Mouse (Mus musculus): Measurements from ENCODE around the gene Six5.

DNA sequence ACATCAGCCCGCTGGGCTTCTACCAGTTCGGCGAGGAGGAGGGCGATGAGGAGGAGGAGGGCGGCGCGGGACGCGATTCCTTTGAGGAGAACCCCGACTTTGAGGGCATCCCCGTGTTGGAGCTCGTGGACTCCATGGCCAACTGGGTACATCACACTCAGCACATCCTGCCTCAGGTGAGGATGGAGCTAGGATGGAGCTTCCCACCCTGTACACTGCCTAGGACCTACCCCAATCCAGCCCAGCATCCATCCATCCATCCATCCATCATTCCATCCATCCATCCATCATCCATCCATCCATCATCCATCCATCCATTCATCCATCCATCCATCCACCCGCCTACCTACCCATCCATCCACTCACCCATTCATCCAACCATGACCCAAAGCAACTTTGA, 28.5 kb upstream of the Six5 start:
- TF ChIP-seq EP300 (IDR thresholded peaks at IDR 0.05) (no peak), CTCF (IDR thresholded peaks at IDR 0.05) (no peak)

All from lung, postnatal 0 days (tissue).